Mouse (Mus musculus) common myeloid progenitor, adult 5-6 weeks (primary cell): Measurements from ENCODE around the gene Cnn1. TPM values are rescaled to one million over a fixed set of nuclear protein-coding genes. Genes with fewer than 3 reads are reported as not detected.
A peak's percentile ranks its signal among the peaks of the same experiment; 100 is the strongest.
"Not testable (repeated sequence)": the region's sequence is repeated elsewhere in the genome, so short reads cannot be mapped to it uniquely, and the experiment has no call there.

Experiments used
- ATAC-seq: replicated peaks from 2 replicates; pipeline ENCODE4 v1.8.0; 2016; ENCODE audit warnings: low read depth, mild to moderate bottlenecking, moderate TSS enrichment, inconsistent platforms; ENCODE audit not compliant: poor library complexity, severe bottlenecking
- total RNA-seq: library from RNA; stranded (forward); fragments of 200-1000, 187-1606 nt; gene quantifications from 2 replicates; pipeline ENCODE4 v1.2.3, GENCODE M21; 2017

Gene Cnn1
- total RNA-seq, 1 experiment from 2014 or later = not detected

DNA sequence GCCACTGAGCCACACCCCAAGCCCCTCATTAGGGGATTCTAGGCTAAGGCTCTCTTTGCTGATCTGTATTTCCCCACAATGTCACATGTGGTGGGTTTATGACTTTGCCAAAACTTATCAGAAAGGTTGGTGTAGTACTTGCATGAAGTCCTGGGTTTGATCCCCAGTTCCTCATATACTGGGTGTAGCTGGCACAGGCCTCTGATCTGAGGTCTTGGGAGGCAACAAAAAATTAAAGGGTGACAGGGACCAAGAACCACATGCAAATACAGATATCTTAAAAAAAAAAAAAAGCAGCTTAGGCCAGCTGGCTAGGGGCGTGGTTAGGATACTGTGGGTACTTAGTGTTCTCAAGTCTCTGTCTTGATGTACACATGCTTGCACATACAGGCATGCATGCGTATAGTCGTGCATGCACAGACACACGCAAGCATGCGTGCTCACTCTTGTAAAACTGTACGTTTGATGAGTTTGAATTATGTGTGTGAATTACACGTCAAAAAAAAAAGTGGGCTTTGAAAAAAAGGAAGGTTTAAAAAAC, 24.1 kb downstream of the Cnn1 start:
- ATAC-seq = no peak

DNA sequence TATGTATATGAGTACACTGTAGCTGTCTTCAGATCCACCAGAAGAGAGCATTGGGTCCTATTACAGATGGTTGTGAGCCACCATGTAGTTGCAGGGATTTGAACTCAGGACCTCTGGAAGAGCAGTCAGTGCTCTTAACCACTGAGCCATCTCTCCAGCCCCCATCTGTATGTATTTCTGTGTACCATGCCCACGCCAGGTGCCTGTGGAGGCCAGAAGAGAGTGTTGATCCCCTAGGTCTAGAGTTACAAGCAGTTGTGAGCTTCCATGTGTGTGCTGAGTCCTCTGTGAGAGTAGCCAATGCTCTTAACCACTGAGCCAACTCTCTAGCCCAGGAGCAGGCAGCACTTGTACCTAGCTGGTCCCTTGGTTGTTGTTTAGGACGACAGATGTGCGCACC, 25.2 kb downstream of the Cnn1 start:
- ATAC-seq = no peak

DNA sequence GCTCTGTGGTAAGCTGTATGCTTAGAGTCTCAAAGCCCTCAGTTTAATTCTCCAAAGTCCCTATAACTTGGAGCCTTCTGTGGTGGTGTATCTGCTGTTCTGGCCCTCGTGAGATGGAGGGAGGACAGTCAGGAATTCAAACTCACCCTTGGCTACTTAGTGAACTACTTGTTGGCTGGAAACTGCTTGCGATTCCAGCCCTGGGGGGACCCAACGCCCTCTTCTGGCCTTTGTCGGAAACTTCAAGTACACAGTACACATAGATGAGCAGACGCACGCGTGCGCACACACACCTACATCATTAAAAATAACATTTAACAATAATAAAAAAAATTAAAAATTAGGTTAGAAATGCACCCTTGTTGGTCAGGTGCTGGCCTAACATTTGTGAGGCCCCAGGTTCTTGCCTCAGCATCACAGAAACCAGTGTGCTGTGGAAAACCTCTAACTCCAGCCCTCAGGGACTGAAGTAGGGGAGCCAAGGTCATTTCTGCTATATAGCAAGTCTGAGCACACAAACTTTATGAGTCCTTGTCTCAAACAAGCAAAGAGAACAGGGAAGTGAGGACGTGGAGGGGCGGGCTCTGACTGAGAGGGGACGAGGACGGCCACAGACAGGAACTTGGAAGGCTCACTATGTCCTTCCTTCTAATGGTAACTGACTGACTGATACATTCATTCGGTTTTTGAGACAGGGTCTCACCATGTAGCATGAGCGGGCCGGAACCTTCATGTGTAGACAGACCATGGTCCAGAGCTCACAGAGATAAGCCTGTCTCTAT, 26.4 kb downstream of the Cnn1 start:
- ATAC-seq = peak; percentile 58

DNA sequence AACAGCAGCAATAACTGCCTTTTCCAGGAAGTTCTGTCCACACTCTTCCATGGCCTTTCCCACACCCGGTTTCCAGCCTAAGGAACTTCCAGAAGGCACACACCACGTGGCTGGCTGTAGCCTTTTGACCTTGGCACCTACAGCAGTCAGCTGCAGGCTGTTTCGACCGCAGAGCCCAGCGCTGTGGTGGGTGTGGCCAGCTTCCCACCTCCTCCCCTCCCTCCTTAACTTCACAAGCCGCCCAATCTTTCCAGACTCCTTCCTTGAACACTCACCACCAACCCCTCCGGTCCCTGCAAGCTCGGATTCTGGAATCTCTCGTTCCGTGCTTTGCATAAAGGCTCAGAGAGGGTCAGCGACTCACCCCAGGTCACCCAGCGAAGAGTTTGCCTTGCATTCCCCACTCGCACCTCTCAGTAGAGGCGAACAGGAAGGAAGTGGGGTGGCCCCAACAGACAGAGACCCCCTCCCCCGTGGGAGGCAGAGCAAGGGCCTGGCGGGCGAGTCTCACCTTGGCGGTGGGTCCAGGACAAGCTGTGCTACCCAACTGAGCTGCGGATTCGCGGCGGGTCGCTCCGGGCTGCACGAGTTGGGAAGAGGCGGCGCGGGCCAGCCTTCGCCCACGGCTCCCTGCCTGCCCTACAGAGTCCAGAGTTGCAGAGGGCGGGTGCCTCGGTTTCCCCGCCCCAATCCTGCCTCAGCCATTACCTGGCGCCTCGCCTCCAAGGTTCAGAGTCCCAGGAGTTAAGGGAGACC, 32.4 kb downstream of the Cnn1 start:
- ATAC-seq = peak; percentile 69

DNA sequence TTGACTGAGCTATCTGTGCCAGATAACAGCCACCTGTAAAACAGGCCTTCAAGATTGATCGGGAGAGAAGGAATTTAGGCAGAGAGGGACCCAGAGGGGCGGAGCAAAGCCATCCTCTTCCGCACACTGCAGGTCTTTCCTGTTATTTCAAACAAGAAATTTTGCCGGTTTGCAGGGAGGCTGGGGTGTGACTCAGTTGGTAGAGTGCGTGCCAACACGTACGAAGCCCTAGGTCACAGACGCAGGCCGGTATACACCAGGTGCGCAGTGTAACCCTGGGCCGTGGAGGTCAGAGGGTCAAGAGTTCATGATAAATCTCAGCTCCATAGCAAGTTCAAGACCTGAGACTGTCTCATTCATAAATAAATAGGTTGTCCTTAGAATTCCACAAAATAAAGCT, 33.2 kb downstream of the Cnn1 start:
- ATAC-seq = no peak

DNA sequence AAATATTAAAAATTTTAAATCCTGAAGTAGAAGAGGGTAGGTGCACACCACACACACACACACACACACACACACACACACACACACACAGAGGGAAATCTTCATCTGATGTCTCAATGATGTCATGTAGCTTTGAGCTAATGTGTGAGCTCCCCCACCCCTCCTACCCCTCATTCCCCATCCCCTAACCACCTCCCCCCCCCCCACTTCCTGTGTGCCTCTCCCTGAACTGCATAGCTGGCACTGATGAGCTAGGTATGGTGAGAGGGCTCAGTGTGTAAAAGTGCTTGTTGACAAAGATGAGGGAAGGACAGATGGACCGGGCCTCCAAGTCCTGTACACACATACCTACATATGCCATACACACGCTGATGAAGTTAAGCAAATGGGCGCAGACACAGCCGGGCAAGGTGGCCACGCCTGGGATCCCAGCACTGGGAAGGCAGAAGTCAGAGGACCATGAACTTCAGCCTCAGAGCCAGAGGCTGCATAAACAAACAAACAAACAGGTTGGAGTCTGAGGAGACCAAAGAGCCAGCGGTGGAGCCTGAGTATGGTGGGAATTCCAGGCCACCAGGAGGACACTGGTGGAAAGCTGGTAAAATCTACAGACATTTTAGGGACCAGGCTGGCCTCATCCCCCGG, 35.4 kb downstream of the Cnn1 start:
- no peak for ATAC-seq

DNA sequence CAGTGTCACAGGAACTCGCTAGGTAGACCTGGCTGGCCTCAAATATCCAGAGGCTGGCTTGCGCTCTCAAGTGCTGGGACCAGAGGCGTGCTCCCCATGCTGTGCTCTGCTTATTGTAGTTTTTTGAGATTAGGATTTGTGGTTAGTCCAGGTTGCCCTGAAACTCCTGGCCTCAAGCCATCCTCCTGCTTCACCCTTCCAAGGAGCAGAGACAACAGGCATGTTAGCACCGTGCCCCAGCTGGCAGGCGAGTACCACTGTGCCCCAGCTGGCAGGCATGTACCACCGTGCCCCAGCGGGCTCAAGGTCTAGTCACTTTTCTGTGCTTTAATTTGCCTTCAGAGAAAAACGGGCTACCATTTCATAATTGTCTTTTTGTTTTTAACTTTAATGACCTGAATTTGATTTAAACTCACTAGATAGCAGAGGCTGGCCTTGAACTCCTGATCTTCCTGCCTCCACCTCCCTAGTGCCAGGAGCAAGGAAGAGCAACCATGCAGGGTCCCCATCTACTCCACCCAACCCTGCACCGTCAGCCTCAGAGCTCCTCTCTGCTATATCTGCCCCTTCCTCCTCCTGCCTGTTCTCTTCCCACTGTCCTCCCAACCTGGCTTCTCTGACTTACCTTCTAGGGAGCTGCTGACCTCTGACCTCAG, 36.1 kb downstream of the Cnn1 start:
- ATAC-seq = no peak; the same call in 1 of the 2 replicates

DNA sequence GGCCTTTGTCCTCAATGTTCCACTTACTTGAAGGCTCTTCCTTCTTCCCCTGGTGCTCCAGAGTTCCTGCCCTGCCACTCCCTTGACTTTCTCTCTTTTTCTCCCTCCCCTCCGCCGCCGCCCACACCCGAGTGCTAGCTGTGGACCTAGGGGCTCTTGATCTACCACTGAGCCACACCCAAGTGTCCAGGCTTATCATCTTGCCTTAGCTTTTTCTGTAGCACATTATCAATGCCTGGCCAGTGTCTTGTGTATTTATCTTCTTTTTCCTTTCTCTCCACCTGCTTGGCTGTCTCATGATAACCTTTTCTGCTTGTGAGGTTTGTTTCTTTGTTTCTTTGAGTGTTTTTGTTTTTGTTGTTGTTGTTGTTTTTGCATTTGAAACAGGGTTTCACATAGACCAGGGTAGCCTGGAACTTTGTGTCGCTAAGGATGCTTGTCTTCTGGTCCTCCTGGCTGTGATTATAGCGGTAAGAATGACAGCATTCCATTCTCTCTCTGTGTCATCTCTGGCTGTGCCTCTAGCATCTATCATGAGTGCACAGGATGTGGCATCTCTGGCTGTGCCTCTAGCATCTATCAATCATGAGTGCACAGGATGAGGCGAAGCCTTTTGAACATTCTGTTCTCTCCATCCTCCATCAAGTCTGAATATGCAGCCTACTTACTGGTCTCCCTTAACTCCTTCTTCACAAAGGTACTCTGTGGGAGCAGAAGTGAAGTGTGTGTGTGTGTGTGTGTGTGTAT, 36.8 kb downstream of the Cnn1 start, which contains the start of gene Acp5:
TSS of gene Acp5 (minus strand) at position 68 of the 747 bp plus-strand sequence.
- no peak; the same call in 1 of the 2 replicates for ATAC-seq

DNA sequence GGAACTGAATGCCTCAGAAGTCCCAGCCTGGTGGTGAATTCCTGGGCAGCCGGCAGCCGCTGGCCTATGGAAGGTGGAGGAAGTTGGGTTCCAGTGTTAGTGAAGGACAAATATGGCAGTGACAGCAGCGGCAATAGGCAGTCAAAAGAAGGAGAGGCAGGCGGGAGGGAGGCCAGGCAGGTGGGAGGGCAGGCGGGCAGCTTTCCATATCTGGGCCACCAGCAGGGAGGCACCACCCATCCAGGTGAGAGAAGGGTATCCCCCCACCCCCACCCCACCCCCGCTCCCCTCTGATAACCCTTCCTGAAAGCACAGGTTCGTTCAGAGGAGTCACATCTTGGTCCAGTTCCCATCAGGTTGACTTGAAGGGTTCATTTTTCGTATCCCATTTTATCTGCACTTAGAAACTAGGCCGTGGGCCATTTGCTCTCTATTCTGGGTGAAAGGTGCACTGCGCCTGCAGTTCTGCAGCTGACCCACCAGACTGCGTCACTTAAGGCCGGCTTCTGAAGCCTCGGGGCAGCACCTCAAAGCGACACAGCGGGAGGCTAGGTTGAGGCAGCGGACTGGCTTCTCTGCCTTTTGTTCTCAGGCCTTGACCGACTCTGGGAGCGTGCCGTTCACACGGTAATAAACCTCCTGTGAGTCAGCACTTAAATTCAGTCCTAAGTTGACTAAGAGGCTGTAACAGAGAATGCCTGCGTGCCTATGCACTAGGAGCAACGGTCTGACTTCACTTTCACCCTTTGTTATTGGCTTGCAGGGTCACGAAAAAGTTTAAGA, 37.9 kb downstream of the Cnn1 start:
- no peak for ATAC-seq

DNA sequence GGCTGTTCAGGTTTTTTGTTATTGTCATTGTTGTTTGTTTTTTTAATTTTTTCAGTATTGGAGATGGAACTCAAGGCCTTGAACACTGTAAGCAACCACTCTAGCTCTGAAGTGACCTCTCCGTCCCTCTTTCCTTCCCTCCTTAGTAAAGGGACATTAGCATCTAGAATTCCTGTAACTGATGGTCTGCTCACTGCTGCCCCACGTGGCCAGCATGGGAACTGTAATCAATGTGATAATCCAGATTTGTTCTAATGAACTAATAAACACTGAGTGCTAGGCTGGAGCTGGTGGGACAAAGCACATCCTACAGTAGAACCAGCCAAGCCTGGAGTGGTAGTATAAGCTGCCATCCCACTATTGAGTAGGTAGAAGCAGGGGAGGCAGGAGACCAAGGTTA, 39.5 kb downstream of the Cnn1 start:
- ATAC-seq = 0 out of 2 replicates have a peak, but pooled peaks have one; percentile 28

DNA sequence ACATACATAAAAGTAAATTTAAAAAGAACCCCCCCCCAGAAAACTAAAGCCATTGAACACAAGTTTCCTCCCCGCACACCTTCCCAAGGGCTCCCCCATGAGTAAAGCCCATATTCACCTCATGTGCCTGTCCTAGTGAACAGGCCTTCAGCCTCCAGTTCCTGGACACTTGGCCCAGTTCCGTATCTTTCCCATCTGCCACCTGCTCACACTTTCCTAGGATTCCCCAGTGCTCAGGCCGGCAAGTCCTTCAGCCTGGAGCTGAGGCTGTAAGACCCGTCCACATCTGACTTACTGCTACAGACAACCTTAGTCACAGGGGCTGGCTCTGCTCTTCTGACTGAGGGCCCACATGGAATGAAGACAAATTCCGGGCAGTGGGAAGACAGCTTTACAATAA, 40.7 kb downstream of the Cnn1 start:
- no peak for ATAC-seq

DNA sequence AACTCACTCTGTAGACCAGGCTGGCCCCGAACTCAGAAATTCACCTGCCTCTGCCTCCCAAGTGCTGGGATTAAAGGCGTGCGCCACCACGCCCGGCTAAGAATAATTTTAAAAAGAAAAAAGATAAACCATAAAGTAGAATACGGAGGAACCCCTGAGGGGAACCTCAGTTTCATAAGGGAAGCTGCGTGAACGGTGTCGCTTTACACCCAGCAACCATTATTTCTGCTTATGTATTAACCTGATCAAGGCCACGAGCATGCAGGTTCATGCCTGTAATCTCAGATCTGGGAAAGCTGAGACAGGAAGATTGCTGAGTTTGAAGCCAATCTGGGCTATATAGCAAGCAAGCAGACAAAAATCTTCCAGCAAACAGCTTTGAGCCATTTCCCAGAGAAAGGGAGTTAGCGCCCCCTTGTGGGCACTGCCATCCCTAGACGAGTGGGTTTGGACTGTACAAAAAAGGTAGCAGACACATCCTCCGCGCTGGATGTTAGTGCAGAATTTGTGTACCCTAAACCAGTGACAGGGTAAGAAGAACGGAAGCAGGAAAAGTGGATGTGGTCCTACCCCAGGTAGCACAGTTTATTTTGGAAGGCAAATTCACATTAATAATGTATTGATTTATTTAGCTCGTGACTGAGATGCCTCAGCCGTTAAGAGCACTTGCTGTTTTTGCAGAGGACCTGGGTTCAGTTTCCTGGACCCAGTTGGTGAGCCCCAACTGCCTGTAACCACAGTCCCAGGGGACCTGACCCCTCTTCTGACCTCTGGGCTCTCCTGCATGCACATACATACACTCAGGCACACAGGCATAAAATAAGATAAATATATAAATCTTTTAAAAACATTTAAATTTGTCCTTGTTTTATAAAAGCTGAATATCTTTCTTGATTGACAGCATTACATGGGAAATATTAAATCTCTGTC, 44.4 kb downstream of the Cnn1 start:
- peak; percentile 81 for ATAC-seq

DNA sequence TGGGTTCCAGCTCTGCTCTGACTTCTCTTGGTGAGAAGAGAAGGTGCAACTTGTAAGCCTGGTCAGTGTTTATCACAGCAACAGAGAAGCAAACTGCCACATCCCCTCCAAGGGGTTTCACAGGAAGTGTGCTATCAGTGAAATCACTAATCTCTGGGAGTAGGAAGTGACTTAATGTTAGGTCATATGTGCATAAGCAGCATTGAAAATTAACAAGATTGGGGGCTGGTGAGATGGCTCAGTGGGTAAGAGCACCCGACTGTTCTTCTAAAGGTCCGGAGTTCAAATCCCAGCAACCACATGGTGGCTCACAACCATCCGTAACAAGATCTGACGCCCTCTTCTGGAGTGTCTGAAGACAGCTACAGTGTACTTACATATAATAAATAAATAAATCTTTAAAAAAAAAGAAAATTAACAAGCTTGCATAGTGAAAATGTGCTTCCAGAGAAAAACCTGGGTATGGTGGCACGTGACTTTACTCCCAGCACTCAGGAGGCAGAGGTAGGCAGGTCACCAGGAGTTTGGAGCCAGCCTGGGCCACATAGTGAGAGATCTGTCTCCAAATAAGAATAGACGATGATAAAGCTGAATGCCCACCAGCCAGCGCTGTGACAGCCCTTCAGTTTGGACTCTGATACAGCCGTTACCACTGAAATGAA, 45.4 kb downstream of the Cnn1 start:
- peak; percentile 73 for ATAC-seq

DNA sequence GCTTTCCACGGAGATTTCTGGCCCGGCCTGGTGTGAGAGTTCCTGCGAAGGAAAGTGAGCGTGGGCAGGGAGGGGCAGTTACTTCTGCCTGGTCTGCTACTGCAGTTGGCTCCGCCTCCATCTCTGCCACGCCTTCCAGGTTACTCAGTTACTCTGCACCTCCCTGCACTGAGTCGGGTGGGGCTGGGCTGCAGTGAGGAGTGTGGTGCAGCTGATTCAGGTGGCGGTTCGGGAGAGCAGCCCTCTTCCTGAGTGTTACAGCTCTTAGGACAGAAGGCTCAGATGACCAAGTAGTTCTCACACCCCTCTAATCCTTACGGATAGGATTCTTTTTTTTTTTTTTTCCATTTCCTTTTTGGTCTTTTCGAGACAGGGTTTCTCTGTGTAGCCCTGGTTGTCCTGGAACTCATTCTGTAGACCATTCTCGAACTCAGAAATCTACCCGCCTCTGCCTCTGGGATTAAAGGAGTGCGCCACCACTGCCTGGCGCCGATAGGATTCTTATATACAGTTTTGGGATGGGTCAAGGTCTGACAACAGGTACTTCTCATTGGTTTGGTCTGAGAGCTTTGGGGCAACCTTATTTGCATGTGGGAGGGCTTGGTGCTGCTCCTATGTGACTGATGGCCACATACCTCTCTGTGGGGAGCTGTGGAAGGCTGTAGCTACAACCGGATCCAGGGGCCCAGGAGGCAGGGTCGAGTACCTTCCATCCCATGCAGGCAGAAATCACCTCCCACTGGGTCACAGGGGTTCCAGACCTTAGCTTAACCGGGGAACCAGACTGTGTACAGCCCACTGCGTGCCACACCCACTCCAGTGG, 50.6 kb downstream of the Cnn1 start:
- no peak for ATAC-seq

DNA sequence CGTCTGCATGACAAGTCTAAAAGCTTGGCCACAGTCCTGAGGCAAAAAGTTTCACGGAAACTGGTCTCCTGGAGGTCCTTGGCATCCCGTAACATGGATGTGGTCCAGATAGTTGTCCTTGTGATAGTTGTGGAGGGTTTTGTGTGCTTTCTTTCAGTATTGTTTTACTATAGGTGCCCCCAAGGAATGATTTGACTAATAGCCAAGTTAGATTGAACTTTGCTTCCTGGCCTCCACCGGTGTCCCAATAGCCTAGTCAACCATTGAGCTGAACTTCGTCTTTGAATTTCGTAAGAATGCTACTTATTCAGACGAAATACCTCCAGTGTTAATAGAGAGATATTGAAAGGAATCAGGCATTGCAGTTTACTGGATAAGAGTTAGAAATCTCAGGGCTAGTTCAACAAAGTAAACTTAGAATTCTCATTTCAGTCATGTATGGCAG, 51.3 kb downstream of the Cnn1 start:
- not testable (repeated sequence) for ATAC-seq

DNA sequence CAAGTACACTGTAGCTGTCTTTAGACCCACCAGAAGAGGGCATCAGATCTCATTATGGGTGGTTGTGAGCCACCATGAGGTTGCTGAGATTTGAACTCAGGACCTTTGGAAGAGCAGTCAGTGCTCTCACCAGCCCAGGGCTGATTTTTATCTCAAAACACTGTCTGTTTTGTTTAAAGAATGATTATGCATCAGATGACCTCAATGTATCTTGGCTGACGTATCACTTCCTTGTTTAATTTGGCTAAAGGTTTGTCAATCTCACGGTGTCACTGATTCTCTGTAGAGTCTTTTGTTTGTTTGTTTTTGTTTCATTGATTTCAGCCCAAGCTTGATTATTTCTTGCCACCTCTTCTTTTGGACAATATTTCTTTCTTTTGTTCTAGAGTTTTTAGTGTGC, 51.9 kb downstream of the Cnn1 start:
- ATAC-seq = no peak
